Mouse (Mus musculus) testis, adult 2 months (tissue): ENCODE measurements around the gene Cdx4.

Experiments
- CTCF ChIP-seq: fragments of 200-500 bp; IDR thresholded peaks from 2 replicates; pipeline ENCODE4 v1.5.1; 2012; ENCODE audit warnings: low read depth, mild to moderate bottlenecking, inconsistent platforms, low read length, moderate library complexity; ENCODE audit not compliant: control insufficient read depth, insufficient read depth, insufficient replicate concordance
- POLR2A ChIP-seq: fragments of 200-500 bp; IDR thresholded peaks from 2 replicates; pipeline ENCODE4 v1.6.1; 2012; ENCODE audit warnings: low read depth, mild to moderate bottlenecking, inconsistent platforms, low read length, moderate library complexity; ENCODE audit not compliant: control insufficient read depth

GRCm38 (mm10) chrX:103286899-103287722 lies 34.1 kb upstream of the Cdx4 start:
- no peak for TF ChIP-seq CTCF
- TF ChIP-seq POLR2A: no peak
